Mouse (Mus musculus): ENCODE data around the gene Sel1l2. TPM values are rescaled to one million over a fixed set of nuclear protein-coding genes. Genes with fewer than 3 reads are reported as not detected.

The Sel1l2 gene
- total and polyA plus RNA-seq, 3 experiments: not detected

GRCm38 (mm10) chr2:140359905-140360304, 29.6 kb downstream of the Sel1l2 start:
- Histone ChIP-seq H3K4me3 (ENCODE audit: control insufficient read depth in 1 of 2, insufficient read depth in 1 of 2, low read depth in 2 of 2, low read length in 2 of 2) (no peak overlapping the region), H3K36me3 (ENCODE audit: control insufficient read depth in 1 of 2, insufficient read depth in 2 of 2, low read length in 2 of 2) (no peaks in the 10 kb centered on the region), H3K4me1 (ENCODE audit: control insufficient read depth in 1 of 2, insufficient read depth in 2 of 2, low read length in 2 of 2) (no peaks in the 10 kb centered on the region), H3K9ac (ENCODE audit: control insufficient read depth, low read depth, low read length, poor library complexity, severe bottlenecking) (no peak overlapping the region), H3K27me3 (ENCODE audit: control insufficient read depth in 1 of 2, insufficient read depth in 2 of 2, low read length in 2 of 2) (no peaks in the 10 kb centered on the region), H3K27ac (ENCODE audit: control insufficient read depth, low read depth, low read length) (no peak overlapping the region), H3K79me2 (ENCODE audit: control insufficient read depth, insufficient read depth, low read length, poor library complexity) (no peaks in the 10 kb centered on the region), H3K9me3 (replicated peaks; ENCODE audit: insufficient read depth, low read length) (no peaks in the 10 kb centered on the region)
- DNase-seq (ENCODE audit: low read depth, low spot score): no peak
- no peak for TF ChIP-seq EP300 (IDR thresholded peaks at IDR 0.05; ENCODE audit: low read depth in 1 of 2, low read length in 2 of 2)
- no peak for TF ChIP-seq CHD1 (IDR thresholded peaks at IDR 0.05; ENCODE audit: low read depth, low read length)
- no peak for TF ChIP-seq SMC3 (IDR thresholded peaks at IDR 0.05; ENCODE audit: low read depth, low read length)
- no peak for TF ChIP-seq NRF1 (IDR thresholded peaks at IDR 0.05; ENCODE audit: insufficient read depth, low read depth, low read length, poor library complexity, severe bottlenecking)

GRCm38 (mm10) chr2:140342394-140342793, 47.1 kb downstream of the Sel1l2 start:
- Histone ChIP-seq H3K4me3 (ENCODE audit: control insufficient read depth in 1 of 2, insufficient read depth in 1 of 2, low read depth in 2 of 2, low read length in 2 of 2) (no peak overlapping the region), H3K36me3 (ENCODE audit: control insufficient read depth in 1 of 2, insufficient read depth in 2 of 2, low read length in 2 of 2) (no peaks in the 10 kb centered on the region), H3K79me2 (ENCODE audit: control insufficient read depth, insufficient read depth, low read length, poor library complexity) (no peaks in the 10 kb centered on the region), H3K27ac (ENCODE audit: control insufficient read depth, low read depth, low read length) (no peak overlapping the region), H3K9ac (ENCODE audit: control insufficient read depth, low read depth, low read length, poor library complexity, severe bottlenecking) (no peak overlapping the region), H3K9me3 (replicated peaks; ENCODE audit: insufficient read depth, low read length) (no peaks in the 10 kb centered on the region), H3K27me3 (ENCODE audit: control insufficient read depth in 1 of 2, insufficient read depth in 2 of 2, low read length in 2 of 2) (no peaks in the 10 kb centered on the region), H3K4me1 (ENCODE audit: control insufficient read depth in 1 of 2, insufficient read depth in 2 of 2, low read length in 2 of 2) (no peaks in the 10 kb centered on the region)
- no peak for TF ChIP-seq TAL1 (IDR thresholded peaks at IDR 0.05; ENCODE audit: low read length)
- TF ChIP-seq MEF2A (IDR thresholded peaks at IDR 0.05; ENCODE audit: extremely low read depth, insufficient replicate concordance, low read depth, low read length, poor library complexity, severe bottlenecking): no peak
- TF ChIP-seq NRF1 (IDR thresholded peaks at IDR 0.05; ENCODE audit: insufficient read depth, low read depth, low read length, poor library complexity, severe bottlenecking): no peak
- no peak for TF ChIP-seq SIN3A (IDR thresholded peaks at IDR 0.05; ENCODE audit: low read length)
- no peak for TF ChIP-seq CHD2 (IDR thresholded peaks at IDR 0.05; ENCODE audit: low read length)
- TF ChIP-seq KAT2A (conservative IDR thresholded peaks at IDR 0.05; ENCODE audit: low read depth, low read length): no peak
- no peak for TF ChIP-seq USF2 (IDR thresholded peaks at IDR 0.05; ENCODE audit: borderline replicate concordance in 1 of 2, insufficient read depth in 1 of 2, low read depth in 1 of 2, low read length in 2 of 2)
- TF ChIP-seq ELF1 (IDR thresholded peaks at IDR 0.05; ENCODE audit: low read depth, low read length): no peak
- no peak for TF ChIP-seq EP300 (IDR thresholded peaks at IDR 0.05; ENCODE audit: low read depth in 1 of 2, low read length in 2 of 2)
- no peak for TF ChIP-seq ZKSCAN1 (IDR thresholded peaks at IDR 0.05; ENCODE audit: low read depth, low read length)
- TF ChIP-seq POLR2AphosphoS5 (IDR thresholded peaks at IDR 0.05; ENCODE audit: borderline replicate concordance, low read depth, low read length): no peak
- no peak for TF ChIP-seq MAZ (IDR thresholded peaks at IDR 0.05; ENCODE audit: low read depth, low read length)
- no peak for TF ChIP-seq UBTF (IDR thresholded peaks at IDR 0.05; ENCODE audit: borderline replicate concordance, insufficient read depth, low read depth, low read length)
- no peak for TF ChIP-seq GATA1 (IDR thresholded peaks at IDR 0.05; ENCODE audit: low read depth, low read length)
- TF ChIP-seq ZMIZ1 (IDR thresholded peaks at IDR 0.05; ENCODE audit: low read depth, low read length): no peak
- no peak for TF ChIP-seq ETS1 (IDR thresholded peaks at IDR 0.05; ENCODE audit: low read depth, low read length)
- TF ChIP-seq CTCF (IDR thresholded peaks at IDR 0.05 in 2 of 3, conservative IDR thresholded peaks at IDR 0.05 in 1 of 3; ENCODE audit: control insufficient read depth in 1 of 3, insufficient read depth in 1 of 3, low read depth in 2 of 3, low read length in 3 of 3, poor library complexity in 1 of 3, severe bottlenecking in 1 of 3): no peak
- no peak for TF ChIP-seq CHD1 (IDR thresholded peaks at IDR 0.05; ENCODE audit: low read depth, low read length)
- TF ChIP-seq E2F4 (IDR thresholded peaks at IDR 0.05; ENCODE audit: borderline replicate concordance, low read depth, low read length): no peak
- DNase-seq (ENCODE audit: low read depth, low spot score): no peak
